Mouse (Mus musculus) erythroblast, adult 5-6 weeks (primary cell): Measurements from ENCODE around the gene Cdkal1. TPM values are rescaled to one million over a fixed set of nuclear protein-coding genes. Genes with fewer than 3 reads are reported as not detected.

Experiments used
- ATAC-seq: replicated peaks from 2 replicates; pipeline ENCODE4 v1.8.0; 2016; ENCODE audit warnings: moderate number of reproducible peaks, mild to moderate bottlenecking, moderate TSS enrichment, inconsistent platforms; ENCODE audit not compliant: poor library complexity, low FRiP score, severe bottlenecking
- total RNA-seq, 2 experiments: library from RNA; stranded (forward) in 1 of 2; stranded (reverse) in 1 of 2; fragments of 150-400 nt in 1 of 2; fragments of 200-764, 138-1000 nt in 1 of 2; gene quantifications; 2 replicates each; pipeline versions ENCODE4 v1.2.3 to v1.2.4; 2015 to 2017; ENCODE audit warnings: low replicate concordance in 2 of 2

Gene Cdkal1
- total RNA-seq, 2 experiments from 2014 or later, result 5.4 to 7.5 TPM

- ATAC-seq, result no peak
Measured at GRCm38 (mm10) chr13:29234442-29234841, 621.0 kb downstream of the Cdkal1 start.

- no peak for ATAC-seq
Measured at GRCm38 (mm10) chr13:29233970-29234369, 621.5 kb downstream of the Cdkal1 start.

- no peak for ATAC-seq
Measured at GRCm38 (mm10) chr13:29232681-29233080, 622.8 kb downstream of the Cdkal1 start.

GRCm38 (mm10) chr13:29224815-29225214, 630.7 kb downstream of the Cdkal1 start:
- ATAC-seq, result no peak

- ATAC-seq, result no peak
Measured at GRCm38 (mm10) chr13:29222261-29222838, 633.1 kb downstream of the Cdkal1 start.

GRCm38 (mm10) chr13:29221646-29222045, 633.8 kb downstream of the Cdkal1 start:
- no peak for ATAC-seq

- no peak for ATAC-seq
Measured at GRCm38 (mm10) chr13:29218594-29219230, 636.8 kb downstream of the Cdkal1 start.

GRCm38 (mm10) chr13:29210159-29211021, 645.1 kb downstream of the Cdkal1 start:
- no peak for ATAC-seq

GRCm38 (mm10) chr13:29208749-29209148, 646.7 kb downstream of the Cdkal1 start:
- ATAC-seq, result no peak

GRCm38 (mm10) chr13:29203856-29204255, 651.6 kb downstream of the Cdkal1 start:
- no peak for ATAC-seq

- no peak for ATAC-seq
Measured at GRCm38 (mm10) chr13:29203426-29203825, 652.0 kb downstream of the Cdkal1 start.

- no peak for ATAC-seq
Measured at GRCm38 (mm10) chr13:29202562-29202961, 652.9 kb downstream of the Cdkal1 start.

GRCm38 (mm10) chr13:29199679-29200078, 655.8 kb downstream of the Cdkal1 start:
- ATAC-seq, result no peak

- no peak for ATAC-seq
Measured at GRCm38 (mm10) chr13:29196798-29197498, 658.5 kb downstream of the Cdkal1 start.

GRCm38 (mm10) chr13:29195722-29196121, 659.8 kb downstream of the Cdkal1 start:
- ATAC-seq, result no peak

- ATAC-seq, result no peak
Measured at GRCm38 (mm10) chr13:29194946-29195345, 660.5 kb downstream of the Cdkal1 start.

- ATAC-seq, result no peak
Measured at GRCm38 (mm10) chr13:29192697-29193096, 662.8 kb downstream of the Cdkal1 start.

- no peak for ATAC-seq
Measured at GRCm38 (mm10) chr13:29190548-29190947, 664.9 kb downstream of the Cdkal1 start.

GRCm38 (mm10) chr13:29186748-29187147, 668.7 kb downstream of the Cdkal1 start:
- no peak for ATAC-seq

- ATAC-seq, result no peak
Measured at GRCm38 (mm10) chr13:29185545-29185944, 669.9 kb downstream of the Cdkal1 start.
